24 mouse cellular contexts compared by ENCODE assay signal in the genomic region with DNA sequence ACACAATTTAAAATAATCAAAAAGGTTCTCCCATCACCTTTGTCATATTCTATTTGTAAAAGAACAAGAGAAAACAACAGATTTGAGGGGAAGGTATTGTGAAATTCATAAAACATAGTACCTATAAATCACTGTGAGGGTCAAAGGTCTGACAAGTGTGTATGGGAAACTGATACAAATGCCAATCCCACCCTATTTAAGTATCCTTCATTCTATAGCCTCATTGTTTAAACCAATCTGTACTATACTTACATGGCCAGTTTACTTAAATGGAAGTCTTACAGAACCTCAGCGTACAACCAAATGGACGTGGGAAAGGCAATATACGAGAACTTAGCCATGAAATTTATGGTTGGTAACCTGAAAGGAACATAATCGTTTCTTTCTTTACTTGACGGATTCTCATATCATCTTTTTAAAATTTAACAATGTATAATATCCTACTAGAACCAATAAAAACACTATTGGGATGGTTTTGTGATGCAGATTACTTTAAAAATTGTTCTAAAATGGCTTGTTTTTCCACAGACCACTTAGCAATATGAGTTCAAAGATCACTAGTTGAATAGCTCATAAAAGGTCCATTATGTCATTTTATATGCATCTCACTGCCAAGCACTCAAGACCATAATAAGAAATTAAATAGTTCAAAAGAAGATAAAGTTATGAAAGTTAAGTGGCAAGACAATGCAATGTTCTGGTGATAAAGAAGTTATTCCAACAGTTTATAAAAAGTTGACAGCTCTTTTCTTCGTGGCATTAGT.
"Had no signal": no experiment of that assay in that cellular context is flagged by ENCODE, and none has a peak within 500 bp of the region (broad histone marks: within the 10 kb centered on the region; RNA-seq: fewer than 3 reads in every experiment).

No protein-coding gene starts in this region.

- H3K27me3 ChIP-seq: heart, embryonic 13.5 days; heart, embryonic 15.5 days; hindbrain, embryonic 13.5 days; hindbrain, embryonic 15.5 days; limb, embryonic 13.5 days; limb, embryonic 15.5 days; liver, embryonic 12.5 days had no signal

- H3K27ac ChIP-seq: heart, adult 2 months; heart, embryonic 13.5 days; heart, embryonic 15.5 days; hindbrain, embryonic 13.5 days; hindbrain, embryonic 15.5 days; hindbrain, postnatal 0 days; limb, embryonic 13.5 days; limb, embryonic 15.5 days; liver, embryonic 12.5 days; liver, embryonic 14.5 days had no signal

- H3K9me3 ChIP-seq: heart, embryonic 13.5 days; heart, embryonic 15.5 days; hindbrain, embryonic 13.5 days; hindbrain, embryonic 15.5 days; limb, embryonic 13.5 days; limb, embryonic 15.5 days; liver, embryonic 12.5 days had no signal

- H3K4me2 ChIP-seq: heart, embryonic 11.5 days; heart, embryonic 13.5 days; heart, embryonic 15.5 days; hindbrain, embryonic 13.5 days; hindbrain, embryonic 15.5 days; limb, embryonic 13.5 days; limb, embryonic 15.5 days; liver, embryonic 12.5 days had no signal

- ATAC-seq: hindbrain, postnatal 0 days; liver, embryonic 12.5 days had no signal

- DNase-seq: gastrocnemius, postnatal 14 days; gastrocnemius, postnatal 36 days; heart, adult 11 months; heart, adult 2 months; heart, postnatal 14 days; heart, postnatal 36 days; kidney, adult 18-20 months; kidney, adult 8-10 months; kidney, postnatal 10 days; kidney, postnatal 25 days; kidney, postnatal 4 days; layer of hippocampus, adult 9-11 months; layer of hippocampus, postnatal 36 days; left cerebral cortex, postnatal 4 days had no signal

- H3K4me1 ChIP-seq: heart, embryonic 13.5 days; heart, embryonic 15.5 days; hindbrain, embryonic 13.5 days; hindbrain, embryonic 15.5 days; limb, embryonic 13.5 days; limb, embryonic 15.5 days; liver, embryonic 12.5 days had no signal

- H3K9ac ChIP-seq: heart, embryonic 13.5 days; heart, embryonic 15.5 days; hindbrain, embryonic 13.5 days; hindbrain, embryonic 15.5 days; limb, embryonic 13.5 days; limb, embryonic 15.5 days; liver, embryonic 12.5 days; liver, embryonic 14.5 days had no signal

- H3K4me3 ChIP-seq: heart, adult 2 months; heart, embryonic 13.5 days; heart, embryonic 15.5 days; hindbrain, embryonic 13.5 days; hindbrain, embryonic 15.5 days; limb, embryonic 13.5 days; limb, embryonic 15.5 days; liver, embryonic 12.5 days had no signal

- H3K36me3 ChIP-seq: heart, embryonic 13.5 days; heart, embryonic 15.5 days; hindbrain, embryonic 13.5 days; hindbrain, embryonic 15.5 days; limb, embryonic 13.5 days; limb, embryonic 15.5 days; liver, embryonic 12.5 days had no signal
